Comparison of ENCODE assay signal across 30 mouse cellular contexts in genomic region chr15:31332541-31333163, GRCm38 (mm10). TPM values are rescaled to one million over a fixed set of nuclear protein-coding genes. Genes with fewer than 3 reads are reported as not detected.
DNase-seq lines count a peak whose midpoint lies in the region; ATAC-seq and TF ChIP-seq lines count a peak whose summit lies in the region.
"Had no signal": no experiment of that assay in that cellular context is flagged by ENCODE, and none has a peak within 500 bp of the region (broad histone marks: within the 10 kb centered on the region; RNA-seq: fewer than 3 reads in every experiment).

No protein-coding gene starts in this region.

- no peak overlapping the region for H3K4me3 ChIP-seq in liver, postnatal 0 days (ENCODE audit: low read depth, low read length)
- H3K4me3 ChIP-seq in liver, embryonic 12.5 days, result no peak overlapping the region
- no peak overlapping the region for H3K4me3 ChIP-seq in C2C12 (ENCODE audit: insufficient read depth, poor library complexity, severe bottlenecking)
- H3K4me3 ChIP-seq: embryonic facial prominence, embryonic 13.5 days; erythroblast, embryonic 14.5 days; forebrain, embryonic 12.5 days; heart, embryonic 13.5 days; hindbrain, embryonic 12.5 days; kidney, embryonic 15.5 days; limb, embryonic 13.5 days; liver, embryonic 13.5 days; midbrain, embryonic 10.5 days had no signal

- H3K9me3 ChIP-seq in liver, postnatal 0 days (ENCODE audit: low read length), result no peaks in the 10 kb centered on the region
- no peaks in the 10 kb centered on the region for H3K9me3 ChIP-seq in liver, embryonic 12.5 days (replicated peaks)
- H3K9me3 ChIP-seq: embryonic facial prominence, embryonic 13.5 days; forebrain, embryonic 12.5 days; heart, embryonic 13.5 days; hindbrain, embryonic 12.5 days; kidney, embryonic 15.5 days; limb, embryonic 13.5 days; liver, embryonic 13.5 days; midbrain, embryonic 10.5 days had no signal

- WGBS in liver, postnatal 0 days (ENCODE audit: insufficient replicate concordance), result 37% methylated on average over 7 of the region's 7 CpGs
- WGBS in liver, embryonic 12.5 days (ENCODE audit: insufficient replicate concordance), result 45% methylated on average over 7 of the region's 7 CpGs

- H3K9ac ChIP-seq in liver, postnatal 0 days (replicated peaks), result no peak overlapping the region
- H3K9ac ChIP-seq in liver, embryonic 12.5 days, result no peak overlapping the region
- H3K9ac ChIP-seq: embryonic facial prominence, embryonic 13.5 days; forebrain, embryonic 12.5 days; heart, embryonic 13.5 days; hindbrain, embryonic 12.5 days; kidney, embryonic 15.5 days; limb, embryonic 13.5 days; liver, embryonic 13.5 days; lung, embryonic 14.5 days had no signal

- no peak for ATAC-seq in liver, postnatal 0 days
- no peak for ATAC-seq in liver, embryonic 12.5 days
- peak; percentile 54 for ATAC-seq in granulocyte monocyte progenitor cell, adult 5-6 weeks (replicated peaks; ENCODE audit: poor library complexity, severe bottlenecking)
- peak; percentile 15; the same call in 1 of the 2 replicates for ATAC-seq in neutrophil, adult 5-6 weeks (ENCODE audit: extremely low read depth, insufficient number of reproducible peaks, low FRiP score, poor library complexity, severe bottlenecking)
- ATAC-seq: intestine, postnatal 0 days; midbrain, embryonic 16.5 days had no signal

- 0 out of 2 replicates have a peak overlapping the region, but pooled peaks have one; percentile 39 for H3K27ac ChIP-seq in liver, postnatal 0 days (ENCODE audit: low read depth)
- H3K27ac ChIP-seq in liver, embryonic 12.5 days, result no peak overlapping the region
- H3K27ac ChIP-seq: embryonic facial prominence, embryonic 13.5 days; forebrain, embryonic 12.5 days; heart, embryonic 13.5 days; hindbrain, embryonic 12.5 days; kidney, embryonic 15.5 days; limb, embryonic 13.5 days; liver, embryonic 13.5 days; midbrain, embryonic 10.5 days had no signal

- no peak overlapping the region for H3ac ChIP-seq in C2C12 (ENCODE audit: control insufficient read depth, insufficient read length, low read depth)

- peaks cover 18% of the 10 kb centered on the region for H3K79me3 ChIP-seq in C2C12 (ENCODE audit: low read depth)

- no peak overlapping the region for H3K4me2 ChIP-seq in liver, postnatal 0 days (ENCODE audit: low read depth, low read length)
- no peak overlapping the region for H3K4me2 ChIP-seq in liver, embryonic 12.5 days
- H3K4me2 ChIP-seq: embryonic facial prominence, embryonic 13.5 days; forebrain, embryonic 12.5 days; heart, embryonic 13.5 days; hindbrain, embryonic 12.5 days; kidney, embryonic 15.5 days; limb, embryonic 13.5 days; liver, embryonic 13.5 days; lung, embryonic 14.5 days had no signal

- no peak for DNase-seq in liver, postnatal 0 days
- DNase-seq in kidney, postnatal 10 days, result no peak
- no peak for DNase-seq in layer of hippocampus, postnatal 14 days (ENCODE audit: low spot score in 2 of 2)
- DNase-seq: adrenal gland, postnatal 36 days; cerebellum, adult 11-12 months; cerebellum, postnatal 10 days; gastrocnemius, postnatal 10 days; heart, adult 18-20 months; heart, postnatal 14 days; layer of hippocampus, postnatal 36 days; liver, embryonic 13.5 days; lung, embryonic 14.5 days; lung, postnatal 36 days; right cerebral cortex, adult 18-20 months; right cerebral cortex, postnatal 4 days; thymus, postnatal 14 days had no signal

- H3K4me1 ChIP-seq in liver, postnatal 0 days (ENCODE audit: insufficient read depth), result peaks cover 12% of the 10 kb centered on the region
- 0 out of 2 replicates have a peak, but pooled peaks cover 9% of the 10 kb centered on the region for H3K4me1 ChIP-seq in liver, embryonic 12.5 days
- H3K4me1 ChIP-seq: embryonic facial prominence, embryonic 13.5 days; heart, embryonic 13.5 days; limb, embryonic 13.5 days; liver, embryonic 13.5 days had no signal

- no peak for TF ChIP-seq EP300 in liver, postnatal 0 days (IDR thresholded peaks at IDR 0.05; ENCODE audit: low read depth)

- H3K27me3 ChIP-seq in liver, postnatal 0 days (ENCODE audit: insufficient read depth, low read length), result no peaks in the 10 kb centered on the region
- H3K27me3 ChIP-seq in liver, embryonic 12.5 days (replicated peaks), result no peaks in the 10 kb centered on the region
- H3K27me3 ChIP-seq in C2C12 (ENCODE audit: control insufficient read depth, insufficient read depth, insufficient read length), result no peaks in the 10 kb centered on the region
- H3K27me3 ChIP-seq: embryonic facial prominence, embryonic 13.5 days; forebrain, embryonic 12.5 days; heart, embryonic 13.5 days; hindbrain, embryonic 12.5 days; kidney, embryonic 15.5 days; limb, embryonic 13.5 days; liver, embryonic 13.5 days had no signal

- H3K36me3 ChIP-seq in liver, postnatal 0 days (replicated peaks; ENCODE audit: insufficient read depth, low read length), result no peaks in the 10 kb centered on the region
- H3K36me3 ChIP-seq in liver, embryonic 12.5 days, result no peaks in the 10 kb centered on the region
- no peaks in the 10 kb centered on the region for H3K36me3 ChIP-seq in C2C12 (ENCODE audit: control insufficient read depth, insufficient read depth)
- H3K36me3 ChIP-seq: embryonic facial prominence, embryonic 13.5 days; forebrain, embryonic 12.5 days; heart, embryonic 13.5 days; hindbrain, embryonic 12.5 days; kidney, embryonic 15.5 days; limb, embryonic 13.5 days; liver, embryonic 13.5 days; midbrain, embryonic 10.5 days had no signal

- H3K79me2 ChIP-seq in C2C12 (ENCODE audit: control insufficient read depth, insufficient read depth), result peaks cover 67% of the 10 kb centered on the region

- TF ChIP-seq CTCF in liver, postnatal 0 days (IDR thresholded peaks at IDR 0.05; ENCODE audit: low read depth), result no peak
- TF ChIP-seq CTCF in C2C12 (IDR thresholded peaks at IDR 0.05; ENCODE audit: control insufficient read depth, insufficient read depth, insufficient read length), result no peak

TF ChIP-seq in C2C12, 6 proteins besides CTCF, POLR2A, EP300 and RAD21:
- peak; percentile 28 for TF ChIP-seq USF1 (IDR thresholded peaks at IDR 0.05; ENCODE audit: low read depth)
- no peak for TF ChIP-seq CEBPB (IDR thresholded peaks at IDR 0.05; ENCODE audit: low read depth)

RNA-seq across cellular contexts. Expression of gene Ankrd33b, which starts 34.9 kb away (rescaled TPM):
- 1.8 and 1.9 TPM in 2 replicates for polyA plus RNA-seq in liver, postnatal 0 days (2015; fragmentation: Nextera tagmentation; extraction: Ambion mirVana)
- polyA plus RNA-seq in liver, embryonic 12.5 days (2016; fragmentation: Nextera tagmentation; extraction: Ambion mirVana), result 0.50 and 0.60 TPM in 2 replicates
- polyA plus RNA-seq in C2C12 (2012; fragmentation: generic; extraction: Trizol), result 6.1 TPM
- 0.11 TPM in 1 of 2 replicates, not detected in the other for total RNA-seq in granulocyte monocyte progenitor cell, adult 5-6 weeks (2014; fragmentation: Nextera tagmentation)
- total RNA-seq in granulocyte monocyte progenitor cell, adult 5-6 weeks (2017), result 0.10 TPM in 1 of 2 replicates, not detected in the other
- 60.8 and 66.5 TPM in 2 replicates for total RNA-seq in neutrophil, adult 5-6 weeks (2017)
- 10 to 100 TPM; 19.2 to 23.7 TPM for total RNA-seq in layer of hippocampus, postnatal 14 days (2021)

Comparison
In these comparisons a context has a peak if more than half of its experiments do, and no peak if none do; other contexts are left out.
1. ATAC-seq: peak in granulocyte monocyte progenitor cell, adult 5-6 weeks (single experiment) and neutrophil, adult 5-6 weeks (single experiment); none in liver, postnatal 0 days (single experiment) and liver, embryonic 12.5 days (single experiment).
2. RNA of gene Ankrd33b, which starts 34.9 kb away (total RNA-seq): 60.8 to 66.5 TPM in neutrophil, adult 5-6 weeks and 19.2 to 23.7 TPM in layer of hippocampus, postnatal 14 days; 0.10 to 0.11 TPM in granulocyte monocyte progenitor cell, adult 5-6 weeks; every median in the first group is over 10 times any median in the second.